Mouse (Mus musculus): Measurements from ENCODE around the gene Lrrc75b.

GRCm38 (mm10) chr10:75521643-75522042 lies 38.5 kb downstream of the Lrrc75b start:
- no peak for TF ChIP-seq CTCF (conservative IDR thresholded peaks at IDR 0.05; ENCODE audit: low read length)
- TF ChIP-seq NANOG (IDR thresholded peaks at IDR 0.05; ENCODE audit: borderline replicate concordance, low read length) = no peak
